ENCODE assay signal across 23 mouse cellular contexts in genomic region chr11:74491130-74491529, GRCm38 (mm10).
A peak's percentile ranks its signal among the peaks of the same experiment; 100 is the strongest.
DNase-seq lines count a peak whose midpoint lies in the region; ATAC-seq lines count a peak whose summit lies in the region.
"Had no signal": no experiment of that assay in that cellular context is flagged by ENCODE, and none has a peak within 500 bp of the region (broad histone marks: within the 10 kb centered on the region; RNA-seq: fewer than 3 reads in every experiment).

No protein-coding gene starts in this region.

- intact Hi-C loops in heart, postnatal 25 days (cut with DNase I) = no loop called here

- DNase-seq in heart, adult 11 months = peak; percentile 94
- DNase-seq in heart, postnatal 25 days (ENCODE audit: low spot score) = no peak
- DNase-seq in cerebellum, adult 11 months = no peak
- DNase-seq in B cell, adult 2 months = no peak
- DNase-seq: adrenal gland, adult 2 months; adrenal gland, postnatal 14 days; cerebellum, adult 18-20 months; cerebellum, adult 9-10 months; cerebellum, postnatal 14 days; embryo, embryonic 11 days; gastrocnemius, adult 2 months; gastrocnemius, postnatal 14 days; heart, adult 2 months; heart, postnatal 14 days had no signal

- peak; percentile 76 for ATAC-seq in common myeloid progenitor, adult 5-6 weeks (replicated peaks; ENCODE audit: low read depth, poor library complexity, severe bottlenecking)
- peak; percentile 80 for ATAC-seq in megakaryocyte, adult 5-6 weeks (ENCODE audit: poor library complexity, severe bottlenecking)
- ATAC-seq in neutrophil, adult 5-6 weeks (ENCODE audit: extremely low read depth, insufficient number of reproducible peaks, low FRiP score, poor library complexity, severe bottlenecking) = 0 out of 2 replicates have a peak, but pooled peaks have one; percentile 24
- no peak for ATAC-seq in inflammation-experienced regulatory T-cells, adult 6 months
- ATAC-seq: CD4-positive, CD25-positive, alpha-beta regulatory T cell, adult 4 months; forebrain, embryonic 13.5 days; forebrain, embryonic 16.5 days; hindbrain, embryonic 16.5 days; intestine, embryonic 16.5 days had no signal
